Mouse (Mus musculus): ENCODE data around the gene Slc17a2. TPM values are rescaled to one million over a fixed set of nuclear protein-coding genes. Genes with fewer than 3 reads are reported as not detected.
"Not testable (repeated sequence)": the region's sequence is repeated elsewhere in the genome, so short reads cannot be mapped to it uniquely, and the experiment has no call there.

Gene Slc17a2
- polyA plus RNA-seq, 1 experiment: 0.41 TPM

DNA sequence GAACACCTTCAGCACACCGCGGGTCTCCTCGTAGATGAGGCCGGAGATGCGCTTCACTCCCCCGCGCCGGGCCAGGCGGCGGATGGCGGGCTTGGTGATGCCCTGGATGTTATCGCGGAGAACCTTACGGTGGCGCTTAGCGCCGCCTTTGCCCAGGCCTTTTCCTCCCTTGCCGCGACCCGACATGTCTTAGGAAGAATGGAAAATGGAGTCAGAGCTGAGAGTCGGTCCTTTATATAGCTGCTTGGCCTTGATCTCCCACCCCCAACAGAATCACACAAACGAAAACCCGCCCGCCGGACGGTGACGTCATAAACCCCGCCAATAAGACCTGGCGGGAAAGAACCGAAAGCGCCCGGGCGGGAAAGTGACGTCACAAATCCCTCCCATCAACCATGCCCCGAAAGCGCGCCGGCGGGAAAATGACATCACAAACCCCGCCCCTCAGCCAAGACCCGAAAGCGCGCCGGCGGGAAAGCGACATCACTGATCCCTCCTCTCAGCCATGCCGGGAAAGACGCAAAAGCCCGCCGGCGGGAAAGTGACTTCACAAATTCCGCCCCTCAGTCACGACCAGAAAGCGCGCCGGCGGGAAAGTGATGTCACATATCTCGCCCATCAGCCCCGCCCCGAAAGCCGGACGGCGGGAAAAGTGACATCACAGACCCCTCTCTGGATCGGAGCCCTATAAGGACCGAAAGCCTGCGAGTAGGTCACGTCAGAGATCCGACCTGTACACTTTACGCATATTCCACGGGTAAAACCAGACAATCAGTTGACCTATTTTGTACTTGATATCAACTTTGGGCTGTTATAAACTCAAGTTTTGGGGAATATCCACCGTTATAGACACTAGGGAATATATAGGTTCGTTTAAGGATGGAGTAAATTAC lies 45.6 kb upstream of the Slc17a2 start, which contains the start of gene Hist1h4a:
Hist1h4a (minus strand) TSS at position 259 of the 893 bp plus-strand sequence.
- TF ChIP-seq CTCF (IDR thresholded peaks at IDR 0.05; ENCODE audit: control insufficient read depth, insufficient read depth, insufficient replicate concordance, low read depth, low read length) (no peak), POLR2A (IDR thresholded peaks at IDR 0.05; ENCODE audit: control insufficient read depth, low read depth, low read length) (peak; percentile 51; the same call in 1 of the 2 replicates)
- Histone ChIP-seq H3K36me3 (ENCODE audit: control insufficient read depth, insufficient read depth, low read length) (no peaks in the 10 kb centered on the region), H3K4me3 (ENCODE audit: control insufficient read depth, low read depth, low read length) (peak within 1 kb of the TSS; percentile 85), H3K27me3 (ENCODE audit: control insufficient read depth, insufficient read depth, low read length) (no peaks in the 10 kb centered on the region), H3K27ac (ENCODE audit: control insufficient read depth, insufficient read depth, low read depth, low read length) (peak within 1 kb of the TSS; percentile 91), H3K4me1 (ENCODE audit: control insufficient read depth, insufficient read depth, low read length) (peaks cover 11% of the 10 kb centered on the region)

DNA sequence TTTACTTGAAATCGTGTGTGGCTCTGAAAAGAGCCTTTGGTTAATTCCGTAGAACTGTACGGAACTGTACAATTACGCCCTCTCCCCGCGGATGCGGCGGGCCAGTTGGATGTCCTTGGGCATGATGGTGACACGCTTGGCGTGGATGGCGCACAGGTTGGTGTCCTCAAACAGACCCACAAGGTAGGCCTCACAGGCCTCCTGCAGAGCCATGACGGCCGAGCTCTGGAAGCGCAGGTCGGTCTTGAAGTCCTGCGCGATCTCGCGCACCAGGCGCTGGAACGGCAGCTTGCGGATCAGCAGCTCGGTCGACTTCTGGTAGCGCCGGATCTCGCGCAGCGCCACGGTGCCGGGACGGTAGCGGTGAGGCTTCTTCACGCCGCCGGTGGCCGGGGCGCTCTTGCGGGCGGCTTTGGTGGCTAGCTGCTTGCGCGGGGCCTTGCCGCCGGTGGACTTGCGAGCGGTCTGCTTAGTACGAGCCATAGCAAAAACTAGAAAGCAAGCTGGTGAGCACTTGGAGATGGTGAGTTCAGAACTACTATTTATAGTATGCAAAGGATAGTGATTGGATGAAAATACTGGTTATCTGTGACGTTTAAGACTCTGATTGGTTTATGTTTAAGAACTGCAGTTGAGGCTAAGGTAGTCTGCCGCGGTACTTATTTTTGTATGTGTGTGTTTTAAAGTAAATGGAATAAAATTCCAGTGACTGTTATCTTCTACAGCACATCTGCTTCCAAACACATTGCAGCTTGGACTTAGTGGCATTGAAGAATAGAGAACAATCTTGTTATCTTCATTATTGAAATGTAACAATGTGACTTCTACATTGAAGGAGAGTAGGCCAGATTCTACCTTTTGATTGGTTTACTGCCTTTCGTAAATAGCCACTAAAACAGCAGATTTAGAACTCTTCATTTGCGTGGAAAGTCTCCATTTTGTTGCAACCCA lies 44.6 kb upstream of the Slc17a2 start, which contains the start of gene Hist1h3a:
Hist1h3a (minus strand) TSS at position 516 of the 951 bp plus-strand sequence.
- Histone ChIP-seq H3K4me3 (ENCODE audit: control insufficient read depth, low read depth, low read length) (peak within 1 kb of the TSS; percentile 85), H3K4me1 (ENCODE audit: control insufficient read depth, insufficient read depth, low read length) (peaks cover 11% of the 10 kb centered on the region), H3K27ac (ENCODE audit: control insufficient read depth, insufficient read depth, low read depth, low read length) (peak within 1 kb of the TSS; percentile 75)
- not testable (repeated sequence) for H3K36me3 ChIP-seq (ENCODE audit: control insufficient read depth, insufficient read depth, low read length); H3K27me3 ChIP-seq (ENCODE audit: control insufficient read depth, insufficient read depth, low read length)
- TF ChIP-seq POLR2A (IDR thresholded peaks at IDR 0.05; ENCODE audit: control insufficient read depth, low read depth, low read length): peak; percentile 77

GRCm38 (mm10) chr13:23763242-23763585 lies 43.6 kb upstream of the Slc17a2 start:
- Histone ChIP-seq H3K4me1 (ENCODE audit: control insufficient read depth, insufficient read depth, low read length) (peaks cover 11% of the 10 kb centered on the region), H3K27ac (ENCODE audit: control insufficient read depth, insufficient read depth, low read depth, low read length) (peak overlapping the region; percentile 30), H3K4me3 (ENCODE audit: control insufficient read depth, low read depth, low read length) (peak overlapping the region; percentile 72), H3K36me3 (ENCODE audit: control insufficient read depth, insufficient read depth, low read length) (no peaks in the 10 kb centered on the region), H3K27me3 (ENCODE audit: control insufficient read depth, insufficient read depth, low read length) (no peaks in the 10 kb centered on the region)
- TF ChIP-seq POLR2A (IDR thresholded peaks at IDR 0.05; ENCODE audit: control insufficient read depth, low read depth, low read length) (no peak), CTCF (IDR thresholded peaks at IDR 0.05; ENCODE audit: control insufficient read depth, insufficient read depth, insufficient replicate concordance, low read depth, low read length) (no peak)

- peak; percentile 85 for TF ChIP-seq POLR2A (IDR thresholded peaks at IDR 0.05; ENCODE audit: control insufficient read depth, low read depth, low read length)
- TF ChIP-seq CTCF (IDR thresholded peaks at IDR 0.05; ENCODE audit: control insufficient read depth, insufficient read depth, insufficient replicate concordance, low read depth, low read length): no peak
- peak within 1 kb of the TSS; percentile 69 for H3K27ac ChIP-seq (ENCODE audit: control insufficient read depth, insufficient read depth, low read depth, low read length)
- peaks cover 9% of the 10 kb centered on the region for H3K4me1 ChIP-seq (ENCODE audit: control insufficient read depth, insufficient read depth, low read length)
- no peaks in the 10 kb centered on the region for H3K36me3 ChIP-seq (ENCODE audit: control insufficient read depth, insufficient read depth, low read length)
- H3K4me3 ChIP-seq (ENCODE audit: control insufficient read depth, low read depth, low read length): peak within 1 kb of the TSS; percentile 72
- H3K27me3 ChIP-seq (ENCODE audit: control insufficient read depth, insufficient read depth, low read length): no peaks in the 10 kb centered on the region
Measured at GRCm38 (mm10) chr13:23763586-23764323, 43.0 kb upstream of the Slc17a2 start, which contains the start of gene Hist1h1a. Gene Hist1h1a (plus strand): TSS chr13:23763666.

DNA sequence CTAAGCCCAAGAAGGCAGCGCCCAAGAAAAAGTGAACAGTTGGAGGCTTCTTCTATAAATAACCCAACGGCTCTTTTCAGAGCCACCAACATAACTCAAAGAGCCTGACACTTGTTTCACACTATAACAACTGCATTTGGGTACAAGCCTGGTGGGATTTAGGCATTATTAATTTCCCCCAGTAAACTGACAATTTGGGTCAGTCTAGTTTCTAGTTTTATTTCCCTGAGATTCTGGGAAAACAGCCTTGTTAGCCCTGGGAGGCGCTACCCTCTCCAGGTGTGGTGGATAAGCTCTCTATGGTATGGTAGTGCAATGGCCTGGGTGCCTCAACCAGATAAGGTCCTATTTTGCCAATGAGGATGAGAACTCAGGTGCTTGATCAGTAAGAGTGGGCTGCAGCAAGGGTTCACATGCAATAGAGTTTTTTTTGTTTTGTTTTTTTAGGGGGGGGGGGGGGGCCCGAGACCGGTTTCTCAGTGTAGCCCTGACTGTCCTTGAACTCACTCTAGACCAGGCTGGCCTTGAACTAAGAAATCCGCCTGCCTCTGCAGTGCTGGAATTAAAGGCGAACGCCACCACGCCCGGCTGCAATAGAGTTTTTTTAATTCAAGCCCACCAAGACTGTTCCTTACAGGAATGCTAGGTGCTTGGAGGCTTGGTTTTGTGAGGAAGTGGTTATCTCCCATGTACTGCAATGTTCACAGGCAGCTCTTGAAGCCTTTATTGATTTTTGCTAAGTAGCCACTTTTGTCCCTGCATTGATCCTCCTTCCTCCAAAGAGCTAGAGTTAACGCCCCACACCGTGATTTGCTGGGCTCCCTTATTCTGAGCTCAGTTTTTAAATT lies 42.2 kb upstream of the Slc17a2 start:
- Histone ChIP-seq H3K4me3 (ENCODE audit: control insufficient read depth, low read depth, low read length) (peak overlapping the region; percentile 72), H3K27me3 (ENCODE audit: control insufficient read depth, insufficient read depth, low read length) (no peaks in the 10 kb centered on the region), H3K4me1 (ENCODE audit: control insufficient read depth, insufficient read depth, low read length) (peaks cover 9% of the 10 kb centered on the region), H3K27ac (ENCODE audit: control insufficient read depth, insufficient read depth, low read depth, low read length) (peak overlapping the region; percentile 69), H3K36me3 (ENCODE audit: control insufficient read depth, insufficient read depth, low read length) (no peaks in the 10 kb centered on the region)
- TF ChIP-seq CTCF (IDR thresholded peaks at IDR 0.05; ENCODE audit: control insufficient read depth, insufficient read depth, insufficient replicate concordance, low read depth, low read length) (no peak), POLR2A (IDR thresholded peaks at IDR 0.05; ENCODE audit: control insufficient read depth, low read depth, low read length) (no peak)

DNA sequence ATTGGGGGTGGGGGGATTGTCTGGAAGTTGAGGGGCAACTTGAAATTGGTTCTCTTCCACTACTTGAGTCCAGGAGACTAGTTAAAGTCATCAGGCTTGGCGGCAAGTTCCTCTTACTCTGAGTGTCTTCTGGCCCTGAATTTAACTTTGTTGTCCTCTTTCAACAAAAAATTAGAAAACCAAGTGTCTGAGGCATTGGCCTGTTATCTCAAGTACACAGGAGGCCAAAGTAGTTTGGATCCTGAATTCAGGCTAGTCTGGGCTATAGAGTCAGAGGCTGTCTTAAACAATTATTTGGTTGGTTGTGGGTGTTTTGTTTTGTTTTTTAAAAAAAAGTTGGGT lies 41.6 kb upstream of the Slc17a2 start:
- Histone ChIP-seq H3K36me3 (ENCODE audit: control insufficient read depth, insufficient read depth, low read length) (no peaks in the 10 kb centered on the region), H3K4me3 (ENCODE audit: control insufficient read depth, low read depth, low read length) (no peak overlapping the region), H3K27ac (ENCODE audit: control insufficient read depth, insufficient read depth, low read depth, low read length) (peak overlapping the region; percentile 50; the same call in 1 of the 2 replicates), H3K27me3 (ENCODE audit: control insufficient read depth, insufficient read depth, low read length) (no peaks in the 10 kb centered on the region), H3K4me1 (ENCODE audit: control insufficient read depth, insufficient read depth, low read length) (peaks cover 9% of the 10 kb centered on the region)
- no peak for TF ChIP-seq POLR2A (IDR thresholded peaks at IDR 0.05; ENCODE audit: control insufficient read depth, low read depth, low read length)
- no peak for TF ChIP-seq CTCF (IDR thresholded peaks at IDR 0.05; ENCODE audit: control insufficient read depth, insufficient read depth, insufficient replicate concordance, low read depth, low read length)

Measured in testis, adult 2 months (tissue).